Mouse (Mus musculus): Measurements from ENCODE around the gene Nox1.

- no peak for TF ChIP-seq CTCF (IDR thresholded peaks at IDR 0.05; ENCODE audit: low read depth, low read length)
- TF ChIP-seq POLR2AphosphoS5 (IDR thresholded peaks at IDR 0.05; ENCODE audit: insufficient replicate concordance, low read depth, low read length): no peak
- no peak for TF ChIP-seq GATA1 (IDR thresholded peaks at IDR 0.05; ENCODE audit: borderline replicate concordance, low read length)
- TF ChIP-seq TAL1 (conservative IDR thresholded peaks at IDR 0.05; ENCODE audit: low read depth, low read length): no peak
- TF ChIP-seq GATA2 (IDR thresholded peaks at IDR 0.05; ENCODE audit: borderline replicate concordance, low read depth, low read length): no peak
These were observed 162.6 kb downstream of the Nox1 start, which contains the start of gene Cstf2 for GRCm38 (mm10) chrX:134058987-134059712.
